Mouse (Mus musculus) right cerebral cortex, postnatal 10 days (tissue): Measurements from ENCODE around the gene Cst6.

ENCODE experiments used
- DNase-seq, 2 experiments: peaks; one replicate each; pipeline ENCODE4 v3.0.0; 2021; ENCODE audit warnings: low spot score in 2 of 2

Gene Cst6

GRCm38 (mm10) chr19:5348526-5349501 is 560 bp downstream of the Cst6 start:
- peak in 1 of 2 experiments; percentile 31 for DNase-seq

GRCm38 (mm10) chr19:5348064-5348463 is 1.3 kb downstream of the Cst6 start:
- no peak for DNase-seq

- no peak for DNase-seq
Observed at GRCm38 (mm10) chr19:5345297-5346131, 3.9 kb downstream of the Cst6 start.

GRCm38 (mm10) chr19:5341360-5341759 is 8.0 kb downstream of the Cst6 start:
- DNase-seq, result no peak

- peak; percentile 72 to 79 for DNase-seq
Observed at GRCm38 (mm10) chr19:5337975-5338374, 11.4 kb downstream of the Cst6 start.

- no peak for DNase-seq
Observed at GRCm38 (mm10) chr19:5335441-5335840, 13.9 kb downstream of the Cst6 start, which contains the start of gene Catsper1. Gene Catsper1, plus strand, starts transcription at chr19:5335741.

GRCm38 (mm10) chr19:5334741-5335140 is 14.6 kb downstream of the Cst6 start:
- no peak for DNase-seq

- no peak for DNase-seq
Observed at GRCm38 (mm10) chr19:5327970-5328369, 21.4 kb downstream of the Cst6 start.

- no peak for DNase-seq
Observed at GRCm38 (mm10) chr19:5323801-5324200, 25.6 kb downstream of the Cst6 start.

GRCm38 (mm10) chr19:5313189-5313588 is 36.2 kb downstream of the Cst6 start:
- DNase-seq, result no peak

GRCm38 (mm10) chr19:5309025-5309424 is 40.3 kb downstream of the Cst6 start:
- DNase-seq, result no peak

- no peak for DNase-seq
Observed at GRCm38 (mm10) chr19:5306968-5307734, 42.2 kb downstream of the Cst6 start.

- DNase-seq, result no peak
Observed at GRCm38 (mm10) chr19:5306279-5306678, 43.1 kb downstream of the Cst6 start.

- DNase-seq, result peak in 1 of 2 experiments; percentile 64
Observed at GRCm38 (mm10) chr19:5302455-5302854, 46.9 kb downstream of the Cst6 start.

- DNase-seq, result no peak
Observed at GRCm38 (mm10) chr19:5300588-5300987, 48.8 kb downstream of the Cst6 start.

- DNase-seq, result peak; percentile 71 to 75
Observed at GRCm38 (mm10) chr19:5297903-5298800, 51.2 kb downstream of the Cst6 start, which contains the start of gene Gal3st3. Gene Gal3st3, plus strand, starts transcription at chr19:5298331.

- peak in 1 of 2 experiments; percentile 79 for DNase-seq
Observed at GRCm38 (mm10) chr19:5296630-5297029, 52.7 kb downstream of the Cst6 start.

GRCm38 (mm10) chr19:5295736-5296075 is 53.7 kb downstream of the Cst6 start:
- no peak for DNase-seq

GRCm38 (mm10) chr19:5294972-5295735 is 54.2 kb downstream of the Cst6 start, which contains the start of gene Sf3b2:
Gene Sf3b2, minus strand, starts transcription at chr19:5295455.
- DNase-seq, result peak; percentile 99 to 100
